Mouse (Mus musculus): ENCODE measurements around the gene BC030870.
A peak's percentile ranks its signal among the peaks of the same experiment; 100 is the strongest.
"Not testable (repeated sequence)": the region's sequence is repeated elsewhere in the genome, so short reads cannot be mapped to it uniquely, and the experiment has no call there.

BC030870 gene

DNA sequence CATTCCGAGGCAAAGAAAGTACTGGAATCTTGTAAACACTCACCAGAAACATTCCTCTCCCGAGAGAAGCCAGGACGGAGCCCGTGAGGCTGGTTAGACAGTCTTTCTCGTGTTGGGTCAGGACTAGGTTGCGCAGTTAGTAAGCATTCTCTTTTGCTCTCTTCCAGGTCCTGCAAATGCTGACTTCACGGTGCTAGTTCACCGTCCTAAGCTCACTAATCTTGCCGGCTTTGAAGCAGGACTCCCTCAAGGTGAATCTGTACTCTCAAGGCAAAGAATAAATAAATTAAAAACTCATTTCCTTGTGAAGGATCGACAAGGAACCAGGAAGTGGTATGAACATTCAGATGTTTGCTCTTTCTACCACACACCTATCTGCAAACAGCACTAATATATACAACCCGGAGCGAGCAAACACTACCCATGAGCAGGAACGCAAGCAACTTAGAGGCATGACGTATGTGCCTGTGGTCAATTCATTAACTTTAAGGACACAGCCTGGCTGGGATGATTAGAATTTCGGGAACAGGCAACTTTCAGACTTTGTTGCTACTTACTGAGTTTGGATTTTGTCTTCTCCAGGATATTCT, at the start of gene BC030870:
TSS of gene BC030870 (minus strand) at position 365 of the 590 bp plus-strand sequence.
- DNase-seq (ENCODE audit: low read depth, low spot score), result no peak

GRCm38 (mm10) chr8:65174746-65175476, 45.5 kb upstream of the BC030870 start:
- DNase-seq (ENCODE audit: low read depth, low spot score), result no peak

GRCm38 (mm10) chr8:65169184-65169583, 39.8 kb upstream of the BC030870 start:
- no peak for DNase-seq (ENCODE audit: low read depth, low spot score)

DNA sequence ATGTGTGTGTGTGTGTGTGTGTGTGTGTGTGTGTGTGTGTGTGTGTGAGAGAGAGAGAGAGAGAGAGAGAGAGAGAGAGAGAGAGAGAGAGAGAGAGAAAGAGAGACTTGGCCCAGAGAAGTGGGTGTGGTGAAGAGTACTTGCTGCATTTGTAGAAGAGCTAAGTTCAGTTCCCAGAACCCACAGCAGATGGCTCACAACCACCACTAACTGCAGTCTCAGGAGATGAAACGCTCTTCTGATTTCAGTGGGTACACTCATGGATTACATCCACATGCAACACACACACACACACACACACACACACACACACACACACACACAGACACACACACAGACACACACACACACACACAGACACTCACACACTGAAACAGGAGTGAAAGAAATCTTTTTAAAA, 31.3 kb upstream of the BC030870 start:
- not testable (repeated sequence) for DNase-seq (ENCODE audit: low read depth, low spot score)

DNA sequence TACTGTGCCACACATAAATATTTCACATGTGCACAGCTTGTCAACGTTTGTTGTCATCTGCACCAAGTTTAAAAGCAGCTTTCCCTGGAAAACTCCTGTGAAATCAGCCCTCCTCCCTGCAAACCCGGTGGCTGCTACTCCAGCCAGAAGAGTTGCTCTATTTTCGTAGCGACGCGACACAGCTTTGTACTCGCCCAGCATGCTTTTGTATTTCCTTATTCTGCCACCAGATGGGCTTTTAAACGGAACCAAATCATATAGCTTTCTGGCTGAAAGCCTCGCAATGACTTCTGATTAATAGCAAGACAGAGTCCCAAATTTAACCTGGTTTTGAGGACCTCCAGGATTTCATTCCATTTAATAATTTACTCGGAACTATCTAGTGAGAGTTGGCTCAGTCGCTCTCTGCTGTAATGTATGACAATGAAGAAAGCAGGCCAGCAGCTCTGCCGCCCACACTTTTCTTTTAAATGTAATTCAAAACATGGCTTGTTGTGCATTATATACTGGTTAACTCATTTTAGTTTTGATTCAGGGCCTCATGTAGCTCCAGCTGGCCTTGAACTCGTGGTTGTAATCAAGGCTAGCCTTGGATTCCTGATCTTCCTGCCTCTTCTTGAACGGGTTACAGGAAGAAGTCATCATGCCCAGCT, 29.9 kb upstream of the BC030870 start:
- DNase-seq (ENCODE audit: low read depth, low spot score), result no peak

DNA sequence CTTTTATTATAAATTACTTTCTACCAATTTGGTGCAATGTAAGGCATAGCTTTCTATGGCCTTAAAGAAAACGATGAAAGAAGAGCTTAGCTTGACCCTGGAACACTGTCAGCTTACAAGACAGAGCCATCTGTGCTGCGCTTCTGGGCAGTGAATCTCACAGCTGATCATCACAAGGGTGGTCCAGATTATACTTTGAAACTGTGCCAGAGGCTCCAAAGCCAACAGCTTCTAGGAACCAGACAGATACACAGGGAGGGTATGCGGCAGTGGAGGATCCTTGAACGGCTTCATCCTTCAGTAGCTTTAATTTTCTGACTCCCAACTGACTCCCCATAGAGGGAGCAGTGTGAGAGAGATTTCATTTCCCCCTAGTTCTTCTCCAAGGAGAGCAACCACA, 28.5 kb upstream of the BC030870 start:
- no peak for DNase-seq (ENCODE audit: low read depth, low spot score)

- no peak for DNase-seq (ENCODE audit: low read depth, low spot score)
Measured at GRCm38 (mm10) chr8:65138830-65139466, 9.6 kb upstream of the BC030870 start.

DNA sequence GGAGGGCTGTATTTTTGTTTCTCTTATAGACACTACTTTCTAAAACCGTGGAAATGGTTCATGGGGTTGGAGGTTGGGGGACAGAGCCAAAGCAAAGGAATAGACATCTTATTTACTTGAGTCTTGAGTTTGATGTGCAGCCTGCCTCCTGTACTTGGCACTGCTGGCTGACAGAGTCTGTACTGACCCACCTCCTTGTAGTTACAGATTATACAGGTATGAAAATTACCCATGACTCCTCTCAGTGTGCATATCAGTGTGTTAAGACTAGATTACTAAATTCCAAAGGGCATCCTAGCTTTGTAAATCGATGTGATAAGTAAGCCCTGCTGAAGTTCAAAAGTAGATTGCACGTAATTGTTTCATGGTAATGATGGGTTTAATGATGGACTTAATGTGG, 2.9 kb downstream of the BC030870 start:
- no peak for DNase-seq (ENCODE audit: low read depth, low spot score)

GRCm38 (mm10) chr8:65126014-65126413, 3.3 kb downstream of the BC030870 start:
- DNase-seq (ENCODE audit: low read depth, low spot score), result no peak

GRCm38 (mm10) chr8:65112092-65112491, 17.3 kb downstream of the BC030870 start:
- no peak for DNase-seq (ENCODE audit: low read depth, low spot score)

DNA sequence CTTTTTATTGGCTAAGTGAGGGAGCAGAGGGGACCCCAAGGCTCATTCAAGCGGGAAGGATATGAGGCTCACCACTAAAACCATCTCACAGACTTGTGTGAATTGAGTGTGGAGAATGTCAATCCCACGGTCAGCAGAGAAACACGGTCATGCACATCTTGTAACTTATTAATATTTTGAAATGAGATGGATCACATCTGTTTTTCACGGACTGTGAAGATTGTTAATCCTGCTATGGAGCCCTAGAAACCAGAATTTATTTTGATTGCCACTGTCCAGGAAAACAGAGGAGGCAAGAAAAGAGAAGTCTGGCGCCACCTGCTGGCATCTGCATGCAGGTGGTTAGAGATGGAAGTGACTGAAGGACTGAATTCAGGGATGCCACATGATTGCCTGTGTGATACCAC, 19.1 kb downstream of the BC030870 start:
- peak; percentile 30 for DNase-seq (ENCODE audit: low read depth, low spot score)

GRCm38 (mm10) chr8:65108936-65109335, 20.4 kb downstream of the BC030870 start:
- no peak for DNase-seq (ENCODE audit: low read depth, low spot score)

GRCm38 (mm10) chr8:65107936-65108718, 21.2 kb downstream of the BC030870 start:
- DNase-seq (ENCODE audit: low read depth, low spot score), result no peak

DNA sequence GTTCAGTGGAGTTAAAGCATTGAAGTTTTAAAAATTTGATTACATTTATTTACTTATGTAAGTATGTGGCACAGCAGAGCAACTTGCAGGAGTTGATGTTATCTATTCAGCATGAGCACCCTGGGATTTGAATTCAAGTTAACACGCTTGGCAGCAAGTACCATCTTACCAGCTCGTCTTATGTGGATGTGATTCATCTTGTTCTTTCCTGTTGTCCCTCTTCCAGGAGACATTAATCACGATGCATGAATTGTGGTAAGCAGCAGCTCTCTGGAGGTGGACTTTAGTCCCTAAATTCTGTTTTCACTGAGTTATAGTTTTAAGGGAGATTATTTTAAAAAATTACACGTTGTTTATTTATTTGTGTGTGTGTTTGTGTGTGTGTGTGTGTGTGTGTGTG, 25.3 kb downstream of the BC030870 start:
- DNase-seq (ENCODE audit: low read depth, low spot score), result no peak

DNA sequence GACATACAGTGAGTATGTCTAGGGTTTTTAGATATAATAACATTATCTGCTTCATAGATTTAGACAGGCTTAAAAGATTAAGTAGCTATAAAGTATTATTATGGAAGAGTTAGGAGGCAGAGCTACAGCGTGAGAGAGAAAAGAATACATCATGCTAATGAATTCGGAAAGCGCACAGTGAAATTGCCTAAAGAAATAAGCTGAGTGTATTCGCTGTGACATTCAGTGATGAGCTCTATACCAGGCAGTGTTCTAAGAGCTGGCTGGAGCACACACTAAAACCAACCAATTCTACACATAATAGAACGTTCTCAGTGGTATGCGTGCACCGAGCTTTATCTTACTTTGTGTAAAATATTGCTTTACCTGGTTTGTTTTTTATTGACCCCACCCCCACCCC, 25.7 kb downstream of the BC030870 start:
- no peak for DNase-seq (ENCODE audit: low read depth, low spot score)

DNA sequence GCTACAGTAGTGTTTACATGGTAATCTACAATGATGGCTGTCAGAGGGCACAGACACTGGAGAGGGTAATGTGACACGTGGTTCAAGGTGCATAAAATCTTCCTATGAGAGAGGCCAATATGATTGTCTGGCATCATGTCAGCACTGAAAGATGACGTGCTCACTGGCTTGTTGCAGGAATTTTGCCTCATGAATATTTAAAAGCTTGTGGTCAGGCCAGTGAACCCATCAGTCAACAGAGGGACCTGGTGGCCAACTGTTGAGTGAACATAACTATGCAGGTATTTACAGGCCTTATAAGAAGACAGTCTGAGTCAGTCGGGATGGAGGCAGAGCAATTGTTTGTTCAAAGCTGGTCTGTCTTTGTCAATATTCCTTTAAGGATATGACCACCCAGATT, 29.6 kb downstream of the BC030870 start:
- DNase-seq (ENCODE audit: low read depth, low spot score), result no peak

- no peak for DNase-seq (ENCODE audit: low read depth, low spot score)
Measured at GRCm38 (mm10) chr8:65097760-65098415, 31.5 kb downstream of the BC030870 start.

DNA sequence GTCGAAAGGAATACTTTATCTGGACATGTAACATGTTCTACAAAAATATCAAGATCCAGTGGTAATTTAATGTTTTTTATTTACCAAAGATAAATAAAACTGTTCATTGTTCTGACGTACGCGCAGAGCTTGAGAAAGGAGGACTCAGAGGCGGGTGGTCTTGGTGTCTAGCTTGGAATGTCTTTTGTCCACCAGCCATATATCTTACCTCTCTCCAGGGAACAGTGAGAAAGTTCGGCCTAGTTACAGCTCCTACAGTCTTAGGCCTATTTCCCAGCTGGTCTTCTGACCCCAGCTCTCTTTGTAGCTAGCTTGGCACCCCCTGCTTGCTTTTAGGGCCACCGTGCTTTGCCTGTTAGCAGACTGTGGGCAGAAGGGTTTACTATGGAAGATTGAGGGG, 39.6 kb downstream of the BC030870 start:
- no peak for DNase-seq (ENCODE audit: low read depth, low spot score)

GRCm38 (mm10) chr8:65088120-65088519, 41.2 kb downstream of the BC030870 start:
- DNase-seq (ENCODE audit: low read depth, low spot score), result no peak

- DNase-seq (ENCODE audit: low read depth, low spot score), result no peak
Measured at GRCm38 (mm10) chr8:65087711-65088110, 41.7 kb downstream of the BC030870 start.

DNA sequence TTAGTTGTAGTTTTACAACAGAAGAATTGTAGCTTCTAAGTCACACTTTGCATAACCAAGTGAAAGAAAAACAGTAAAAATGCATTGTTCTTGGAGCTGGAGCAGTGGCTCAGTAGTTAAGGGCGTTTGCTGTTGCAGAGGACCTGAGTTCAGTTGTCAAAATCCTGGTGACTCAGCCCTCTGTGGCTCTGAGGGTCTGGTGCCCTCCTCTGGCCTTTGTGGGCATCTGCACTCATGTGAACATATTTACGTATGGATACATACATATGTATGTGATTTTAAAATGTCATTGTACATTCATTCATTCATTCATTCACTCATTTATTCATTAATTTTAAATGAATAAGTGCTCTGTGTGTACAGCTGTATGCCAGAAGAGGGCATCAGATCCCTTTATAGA, 43.7 kb downstream of the BC030870 start:
- no peak for DNase-seq (ENCODE audit: low read depth, low spot score)
